Mouse (Mus musculus) CH12.LX (cell line): Measurements from ENCODE around the gene Rex1bd. TPM values are rescaled to one million over a fixed set of nuclear protein-coding genes. Genes with fewer than 3 reads are reported as not detected.

Source experiments
- DNase-seq: peaks from one replicate; pipeline ENCODE4 v3.0.0-alpha.2; 2013; ENCODE audit errors: extremely low read depth
- H3K27ac ChIP-seq: 2 replicates; pipeline ENCODE4 v1.5.1; 2012; ENCODE audit warnings: low read depth, mild to moderate bottlenecking, control low read depth, moderate library complexity; ENCODE audit not compliant: insufficient read depth
- H3K27me3 ChIP-seq: replicated peaks from 2 replicates; pipeline ENCODE3; 2012; ENCODE audit warnings: inconsistent platforms
- H3K36me3 ChIP-seq, 2 experiments: replicated peaks in 1 of 2; 2 replicates each; pipeline versions ENCODE3 to v1.6.1; 2012; ENCODE audit warnings: inconsistent platforms in 1 of 2, low read length in 1 of 2, mild to moderate bottlenecking in 1 of 2, mixed read lengths in 1 of 2, moderate library complexity in 1 of 2; ENCODE audit not compliant: control insufficient read depth in 1 of 2, insufficient read depth in 1 of 2
- H3K4me1 ChIP-seq, 2 experiments: 2 replicates each; pipeline ENCODE4 v1.6.1; 2012; ENCODE audit warnings: inconsistent platforms in 1 of 2, moderate library complexity in 1 of 2; ENCODE audit not compliant: insufficient read depth in 2 of 2, control insufficient read depth in 1 of 2
- H3K4me2 ChIP-seq: 2 replicates; pipeline ENCODE4 v1.6.1; 2012; ENCODE audit warnings: low read depth, mild to moderate bottlenecking, control low read depth; ENCODE audit not compliant: poor library complexity, insufficient read depth, severe bottlenecking
- H3K4me3 ChIP-seq, 3 experiments: fragments of 150-350 bp in 1 of 3; sonication (generic) in 1 of 3; replicated peaks in 1 of 3; 2 replicates each; pipeline versions ENCODE3 to v1.5.1; 2011 to 2012; ENCODE audit warnings: low read depth in 2 of 3, low read length in 2 of 3, mild to moderate bottlenecking in 2 of 3, moderate library complexity in 2 of 3, control low read depth in 1 of 3, improper control_type of control experiment in 1 of 3, inconsistent platforms in 1 of 3, mixed read lengths in 1 of 3; ENCODE audit not compliant: poor library complexity in 1 of 3
- H3K79me2 ChIP-seq: replicated peaks from 2 replicates; pipeline ENCODE4 v1.6.1; 2012; ENCODE audit warnings: mild to moderate bottlenecking, moderate library complexity; ENCODE audit not compliant: control insufficient read depth, poor library complexity, insufficient read depth, severe bottlenecking; ENCODE audit errors: extremely low read depth
- H3K9ac ChIP-seq: 2 replicates; pipeline ENCODE4 v1.6.1; 2012; ENCODE audit warnings: low read depth, mild to moderate bottlenecking, control low read depth, moderate library complexity; ENCODE audit not compliant: insufficient read depth
- H3K9me3 ChIP-seq: replicated peaks from 2 replicates; pipeline ENCODE3; 2012; ENCODE audit warnings: low read length, inconsistent platforms, mixed read lengths
- CHD2 ChIP-seq: IDR thresholded peaks from 2 replicates; pipeline ENCODE4 v1.6.1; 2011; ENCODE audit warnings: low read length, improper control_type of control experiment
- E2F4 ChIP-seq: IDR thresholded peaks from 2 replicates; pipeline ENCODE4 v1.6.1; 2011; ENCODE audit warnings: low read depth, low read length, improper control_type of control experiment; ENCODE audit not compliant: insufficient replicate concordance
- ELF1 ChIP-seq: IDR thresholded peaks from 2 replicates; pipeline ENCODE4 v1.6.1; 2014; ENCODE audit warnings: low read depth, mild to moderate bottlenecking, inconsistent platforms, low read length, improper control_type of control experiment
- EP300 ChIP-seq: IDR thresholded peaks from 2 replicates; pipeline ENCODE4 v1.6.1; 2011; ENCODE audit warnings: low read length, improper control_type of control experiment
- ETS1 ChIP-seq: conservative IDR thresholded peaks from 2 replicates; pipeline ENCODE4 v1.6.1; 2012; ENCODE audit warnings: low read depth, mild to moderate bottlenecking, inconsistent platforms, low read length, improper control_type of control experiment, moderate library complexity
- HCFC1 ChIP-seq: IDR thresholded peaks from 2 replicates; pipeline ENCODE4 v1.6.1; 2012; ENCODE audit warnings: low read depth, mild to moderate bottlenecking, inconsistent platforms, low read length, improper control_type of control experiment
- IRF4 ChIP-seq: IDR thresholded peaks from 2 replicates; pipeline ENCODE4 v1.6.1; 2014; ENCODE audit warnings: low read depth, mild to moderate bottlenecking, inconsistent platforms, low read length, improper control_type of control experiment
- JUND ChIP-seq: conservative IDR thresholded peaks from 2 replicates; pipeline ENCODE4 v1.6.1; 2011; ENCODE audit warnings: low read depth, low read length, improper control_type of control experiment
- MXI1 ChIP-seq: IDR thresholded peaks from 2 replicates; pipeline ENCODE4 v1.6.1; 2011; ENCODE audit warnings: mild to moderate bottlenecking, low read depth, low read length, improper control_type of control experiment
- NELFE ChIP-seq: IDR thresholded peaks from 2 replicates; pipeline ENCODE4 v1.6.1; 2011; ENCODE audit warnings: low read depth, low read length, improper control_type of control experiment
- NRF1 ChIP-seq: IDR thresholded peaks from 2 replicates; pipeline ENCODE4 v1.6.1; 2014; ENCODE audit warnings: low read depth, mild to moderate bottlenecking, inconsistent platforms, low read length, improper control_type of control experiment, moderate library complexity
- PAX5 ChIP-seq: IDR thresholded peaks from 2 replicates; pipeline ENCODE4 v1.6.1; 2012; ENCODE audit warnings: low read length, inconsistent platforms, mixed read lengths
- POLR2A ChIP-seq: IDR thresholded peaks from 2 replicates; pipeline ENCODE4 v1.6.1; 2011; ENCODE audit warnings: low read depth, mild to moderate bottlenecking, improper control_type of control experiment, low read length
- POLR2AphosphoS2 ChIP-seq: IDR thresholded peaks from 2 replicates; pipeline ENCODE4 v1.6.1; 2011; ENCODE audit warnings: low read depth, low read length, improper control_type of control experiment
- RCOR1 ChIP-seq: conservative IDR thresholded peaks from 2 replicates; pipeline ENCODE4 v1.6.1; 2012; ENCODE audit warnings: low read depth, mild to moderate bottlenecking, inconsistent platforms, low read length, improper control_type of control experiment
- SMC3 ChIP-seq: IDR thresholded peaks from 2 replicates; pipeline ENCODE4 v1.6.1; 2011; ENCODE audit warnings: low read depth, low read length, improper control_type of control experiment
- TBP ChIP-seq: conservative IDR thresholded peaks from 2 replicates; pipeline ENCODE4 v1.6.1; 2011; ENCODE audit warnings: low read depth, low read length, improper control_type of control experiment
- USF1 ChIP-seq: IDR thresholded peaks from 2 replicates; pipeline ENCODE4 v1.6.1; 2014; ENCODE audit warnings: low read depth, mild to moderate bottlenecking, inconsistent platforms, low read length, improper control_type of control experiment
- USF2 ChIP-seq: conservative IDR thresholded peaks from 2 replicates; pipeline ENCODE4 v1.6.1; 2011; ENCODE audit warnings: low read depth, low read length, improper control_type of control experiment
- ZC3H11A ChIP-seq: IDR thresholded peaks from 2 replicates; pipeline ENCODE4 v1.6.1; 2012; ENCODE audit warnings: low read depth, mild to moderate bottlenecking, inconsistent platforms, low read length, improper control_type of control experiment
- ZMIZ1 ChIP-seq: IDR thresholded peaks from 2 replicates; pipeline ENCODE4 v1.6.1; 2012; ENCODE audit warnings: low read depth, mild to moderate bottlenecking, inconsistent platforms, low read length, improper control_type of control experiment
- dilution Hi-C: fragments of 300-500 bp; cut with MboI; formaldehyde crosslinking; loops from 2 replicates; pipeline ENCODE4 v1.14.3; 2020; ENCODE audit warnings: low sequenced_read_pairs; ENCODE audit not compliant: extremely low pct_unique_long_range_greater_than_20kb, extremely low pct_ligation_motif_present
- in situ Hi-C: fragments of 300-500 bp; cut with MboI; formaldehyde crosslinking; loops from 3 replicates; pipeline ENCODE4 v1.14.3; 2019; ENCODE audit warnings: low sequenced_read_pairs, low pct_ligation_motif_present, low pct_unique_long_range_greater_than_20kb, mixed read lengths
- polyA plus RNA-seq: library from polyadenylated mRNA; unstranded; fragments of >175 nt; gene quantifications from 2 replicates; pipeline ENCODE4 v1.2.1, GENCODE M21; 2012; ENCODE audit warnings: low read depth; ENCODE audit not compliant: insufficient read length
- total RNA-seq, 2 experiments: library from RNA; depleted of rRNA; stranded (reverse); fragments of 300-350 nt in 1 of 2; fragments of >200 nt in 1 of 2; gene quantifications; 2 replicates each; pipeline ENCODE4 v1.2.3; 2012 to 2014

Rex1bd gene
- total and polyA plus RNA-seq, 3 experiments = 38.4 to 90.0 (median 47.8) TPM

- Histone ChIP-seq H3K4me2 (no peak overlapping the region), H3K27ac (no peak overlapping the region)
- in situ Hi-C loops = no loop called here
- TF ChIP-seq USF2 = no peak
- TF ChIP-seq JUND = no peak
- no peak for TF ChIP-seq ETS1
- no peak for TF ChIP-seq E2F4
- no peak for TF ChIP-seq CHD2
- no peak for TF ChIP-seq NRF1
- TF ChIP-seq ZC3H11A = no peak
- no peak for TF ChIP-seq POLR2A
- no peak for TF ChIP-seq EP300
- TF ChIP-seq USF1 = no peak
- no peak for TF ChIP-seq POLR2AphosphoS2
- TF ChIP-seq TBP = no peak
- no peak for TF ChIP-seq HCFC1
- no peak for TF ChIP-seq RCOR1
- no peak for TF ChIP-seq ZMIZ1
- TF ChIP-seq SMC3 = no peak
- no peak for TF ChIP-seq ELF1
- TF ChIP-seq, all 38 proteins: peak for 0
- H3K4me3 ChIP-seq = no peak overlapping the region
- no peaks in the 10 kb centered on the region for H3K79me2 ChIP-seq
- H3K27me3 ChIP-seq = peaks cover 95% of the 10 kb centered on the region
- peaks cover 2 to 16% of the 10 kb centered on the region in 2 experiments; a peak in 3 of 4 replicates for H3K4me1 ChIP-seq
- dilution Hi-C loops = no loop called here
- no peak overlapping the region for H3K9ac ChIP-seq
- H3K9me3 ChIP-seq = no peaks in the 10 kb centered on the region
- H3K36me3 ChIP-seq = no peaks in the 10 kb centered on the region
- DNase-seq = no peak
Observed at GRCm38 (mm10) chr8:70493692-70494415, 12.7 kb downstream of the Rex1bd start.

DNA sequence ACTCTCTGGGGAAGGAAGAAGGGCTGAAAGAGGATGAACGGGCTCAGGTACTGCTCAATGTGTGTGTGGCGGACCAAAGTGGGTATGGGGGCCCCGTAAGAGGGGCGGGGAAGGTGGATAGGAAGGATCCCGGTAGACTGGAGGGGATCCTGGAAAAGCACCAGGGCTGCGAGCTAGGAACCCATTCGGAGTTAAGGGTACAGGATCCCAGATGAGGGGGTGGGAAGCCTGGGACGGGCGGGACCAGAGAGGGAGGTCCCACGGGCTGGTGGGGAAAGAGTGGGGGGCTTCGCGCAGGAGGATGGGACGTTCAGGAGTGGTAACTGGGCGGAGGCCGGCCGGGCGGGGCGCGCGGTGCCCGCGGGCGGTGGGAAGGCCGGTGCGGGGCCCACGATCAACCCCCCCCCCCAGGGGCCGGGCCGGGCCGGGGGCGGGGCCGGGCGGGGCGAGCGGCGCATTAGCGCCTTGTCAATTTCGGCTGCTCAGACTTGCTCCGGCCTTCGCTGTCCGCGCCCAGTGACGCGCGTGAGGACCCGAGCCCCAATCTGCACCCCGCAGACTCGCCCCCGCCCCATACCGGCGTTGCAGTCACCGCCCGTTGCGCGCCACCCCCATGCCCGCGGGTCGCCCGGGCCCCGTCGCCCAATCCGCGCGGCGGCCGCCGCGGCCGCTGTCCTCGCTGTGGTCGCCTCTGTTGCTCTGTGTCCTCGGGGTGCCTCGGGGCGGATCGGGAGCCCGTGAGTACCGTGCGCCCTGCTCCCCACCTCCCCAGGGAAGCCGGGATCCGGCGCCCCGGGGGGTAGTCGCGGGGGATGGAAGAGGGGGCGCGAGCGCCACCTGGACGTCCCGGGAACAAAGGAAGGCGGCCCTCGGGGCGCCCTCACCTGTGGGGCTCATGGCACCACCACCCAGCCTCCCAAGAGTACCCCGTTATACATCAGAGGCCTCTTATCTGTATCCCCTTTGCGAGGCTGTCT lies 13.6 kb downstream of the Rex1bd start, which contains the start of gene Crlf1:
Crlf1 (plus strand) TSS at position 495 of the 977 bp plus-strand sequence.
- Histone ChIP-seq H3K9ac (no peak within 1 kb of the TSS; the same call in 1 of the 2 replicates), H3K4me2 (peak within 1 kb of the TSS; percentile 93), H3K79me2 (no peaks in the 10 kb centered on the region), H3K27ac (no peak within 1 kb of the TSS), H3K27me3 (peaks cover 95% of the 10 kb centered on the region), H3K4me1 (peaks cover 5 to 22% of the 10 kb centered on the region in 2 experiments), H3K36me3 (no peaks in the 10 kb centered on the region), H3K4me3 (peak within 1 kb of the TSS in 1 of 3 experiments; percentile 36), H3K9me3 (no peaks in the 10 kb centered on the region)
- dilution Hi-C loops = no loop called here
- TF ChIP-seq NELFE (no peak), MXI1 (no peak), PAX5 (no peak), SMC3 (no peak), IRF4 (no peak)
- no peak for DNase-seq
- in situ Hi-C loops = no loop called here
